Mouse (Mus musculus) ES-E14 (cell line): ENCODE data around the gene Ankrd6.

Experiments
- CHD2 ChIP-seq: IDR thresholded peaks from 2 replicates; pipeline ENCODE4 v1.6.1; 2014; ENCODE audit warnings: mild to moderate bottlenecking, low read depth, low read length, inconsistent platforms
- HCFC1 ChIP-seq: IDR thresholded peaks from 2 replicates; pipeline ENCODE4 v1.6.1; 2012; ENCODE audit warnings: low read length, inconsistent platforms, borderline replicate concordance; ENCODE audit not compliant: insufficient read depth
- MAFK ChIP-seq: IDR thresholded peaks from 2 replicates; pipeline ENCODE4 v1.6.1; 2014; ENCODE audit warnings: mild to moderate bottlenecking, low read depth, low read length, inconsistent platforms; ENCODE audit not compliant: insufficient read depth
- ZC3H11A ChIP-seq: IDR thresholded peaks from 2 replicates; pipeline ENCODE4 v1.6.1; 2012; ENCODE audit warnings: low read depth, mild to moderate bottlenecking, inconsistent platforms, low read length, borderline replicate concordance

- TF ChIP-seq MAFK: no peak
- no peak for TF ChIP-seq CHD2
- TF ChIP-seq HCFC1: no peak
- no peak for TF ChIP-seq ZC3H11A
Observed at GRCm38 (mm10) chr4:32820676-32821075, 130.0 kb downstream of the Ankrd6 start.
